Mouse (Mus musculus) stomach, postnatal 0 days (tissue): ENCODE measurements around the gene Caps2. TPM values are rescaled to one million over a fixed set of nuclear protein-coding genes. Genes with fewer than 3 reads are reported as not detected.
"Not testable (repeated sequence)": the region's sequence is repeated elsewhere in the genome, so short reads cannot be mapped to it uniquely, and the experiment has no call there.

ENCODE experiments used
- ATAC-seq: fragments of 200-750 bp; cut with Nextera tagmentation; 2 replicates; pipeline ENCODE4 v1.8.0; 2017; ENCODE audit not compliant: low FRiP score, low TSS enrichment
- DNase-seq: peaks from one replicate; pipeline ENCODE4 v3.0.0-alpha.2; 2016; ENCODE audit warnings: low spot score
- H3K27ac ChIP-seq: fragments of 300-500 bp; sonication (generic); replicated peaks from 2 replicates; pipeline ENCODE4 v1.5.1; 2014; ENCODE audit warnings: mild to moderate bottlenecking, control low read depth
- H3K27me3 ChIP-seq: fragments of 300-500 bp; sonication (generic); 2 replicates; pipeline ENCODE4 v1.6.1; 2014; ENCODE audit warnings: low read length; ENCODE audit not compliant: control insufficient read depth, insufficient read depth
- H3K36me3 ChIP-seq: fragments of 300-500 bp; sonication (generic); 2 replicates; pipeline ENCODE4 v1.6.1; 2014; ENCODE audit warnings: low read length, mixed read lengths; ENCODE audit not compliant: control insufficient read depth, insufficient read depth
- H3K4me1 ChIP-seq: fragments of 300-500 bp; sonication (generic); replicated peaks from 2 replicates; pipeline ENCODE4 v1.6.1; 2014; ENCODE audit warnings: antibody characterized with exemption; ENCODE audit not compliant: control insufficient read depth, insufficient read depth
- H3K4me2 ChIP-seq: fragments of 300-500 bp; sonication (generic); replicated peaks from 2 replicates; pipeline ENCODE4 v1.6.1; 2014; ENCODE audit warnings: low read depth, mild to moderate bottlenecking, control low read depth, moderate library complexity
- H3K4me3 ChIP-seq: fragments of 300-500 bp; sonication (generic); 2 replicates; pipeline ENCODE4 v1.5.1; 2014; ENCODE audit warnings: low read depth, low read length, control low read depth
- H3K9ac ChIP-seq: fragments of 300-500 bp; sonication (generic); 2 replicates; pipeline ENCODE4 v1.6.1; 2014; ENCODE audit warnings: mild to moderate bottlenecking, low read length, control low read depth, mixed read lengths
- H3K9me3 ChIP-seq: fragments of 300-500 bp; sonication (generic); 2 replicates; pipeline ENCODE4 v1.6.1; 2016; ENCODE audit warnings: low read length; ENCODE audit not compliant: control insufficient read depth
- CTCF ChIP-seq: IDR thresholded peaks from 2 replicates; pipeline ENCODE4 v1.5.1; 2016; ENCODE audit warnings: antibody characterized with exemption, low read depth, mild to moderate bottlenecking, moderate library complexity
- EP300 ChIP-seq: optimal IDR thresholded peaks from 2 replicates; pipeline ENCODE3; 2016; ENCODE audit warnings: antibody characterized with exemption
- WGBS: fragments of 180-500 bp; shearing (Covaris S2); extraction: QIAGEN DNeasy Blood & Tissue Kit; methylation state at CpG from one replicate; pipeline ENCODE4 v1.1.7; 2014; 5-methylcytosine and 5-hydroxymethylcytosine counted together
- polyA plus RNA-seq: library from polyadenylated mRNA; unstranded; fragments of >200 nt; fragmentation: Nextera tagmentation; extraction: Ambion mirVana; gene quantifications from 2 replicates; pipeline ENCODE4 v1.2.1, GENCODE M21; 2015

The Caps2 gene
- 0.04 and 0.16 TPM in 2 replicates for polyA plus RNA-seq

DNA sequence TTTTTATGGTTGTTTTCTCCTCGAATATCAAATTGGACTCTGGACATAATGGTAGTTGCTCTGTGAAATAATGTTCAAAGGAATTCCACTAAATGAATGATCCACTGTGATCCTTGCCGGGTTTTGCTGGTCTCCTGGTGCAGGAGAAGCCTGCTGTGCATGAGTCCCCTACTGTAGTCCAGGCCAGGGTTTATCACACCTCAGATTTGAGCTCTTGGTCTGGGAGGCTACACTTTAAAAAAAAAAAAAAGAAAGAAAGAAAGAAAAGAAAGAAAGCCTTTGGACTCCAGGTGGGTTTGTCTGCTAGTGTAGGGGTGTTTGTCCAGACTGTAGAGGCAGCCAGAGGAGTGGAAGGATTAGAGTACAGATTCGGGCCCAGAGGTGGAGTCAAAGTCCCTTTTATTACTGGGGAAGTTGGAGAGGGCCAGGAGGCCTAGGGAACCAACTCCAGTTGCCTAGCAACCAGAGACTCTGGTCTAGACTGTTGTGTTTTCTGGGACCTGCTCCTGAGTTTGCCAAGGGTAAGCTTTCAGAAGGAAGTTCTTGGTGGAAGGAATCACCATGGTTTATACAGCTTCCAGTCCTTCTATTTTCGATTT lies at the start of gene Caps2:
Gene Caps2, plus strand, starts transcription at position 454 of the 599 bp plus-strand sequence.
- no peaks in the 10 kb centered on the region for H3K9me3 ChIP-seq
- H3K4me3 ChIP-seq: no peak within 1 kb of the TSS
- TF ChIP-seq CTCF (no peak), EP300 (no peak)
- no peaks in the 10 kb centered on the region for H3K36me3 ChIP-seq
- H3K4me1 ChIP-seq: no peaks in the 10 kb centered on the region
- 31% methylated on average over 4 of the region's 4 CpGs for WGBS
- peak; percentile 89 for ATAC-seq
- H3K9ac ChIP-seq: no peak within 1 kb of the TSS
- H3K4me2 ChIP-seq: no peak within 1 kb of the TSS
- no peaks in the 10 kb centered on the region for H3K27me3 ChIP-seq
- peak; percentile 46 for DNase-seq
- H3K27ac ChIP-seq: no peak within 1 kb of the TSS

GRCm38 (mm10) chr10:112125090-112125489 lies 38.3 kb upstream of the Caps2 start:
- H3K4me3 ChIP-seq, H3K27me3 ChIP-seq, H3K9me3 ChIP-seq, H3K9ac ChIP-seq, H3K27ac ChIP-seq, H3K4me2 ChIP-seq, DNase-seq, H3K4me1 ChIP-seq, ATAC-seq, H3K36me3 ChIP-seq: not testable (repeated sequence)
- WGBS: 57% methylated on average over 2 of the region's 2 CpGs

DNA sequence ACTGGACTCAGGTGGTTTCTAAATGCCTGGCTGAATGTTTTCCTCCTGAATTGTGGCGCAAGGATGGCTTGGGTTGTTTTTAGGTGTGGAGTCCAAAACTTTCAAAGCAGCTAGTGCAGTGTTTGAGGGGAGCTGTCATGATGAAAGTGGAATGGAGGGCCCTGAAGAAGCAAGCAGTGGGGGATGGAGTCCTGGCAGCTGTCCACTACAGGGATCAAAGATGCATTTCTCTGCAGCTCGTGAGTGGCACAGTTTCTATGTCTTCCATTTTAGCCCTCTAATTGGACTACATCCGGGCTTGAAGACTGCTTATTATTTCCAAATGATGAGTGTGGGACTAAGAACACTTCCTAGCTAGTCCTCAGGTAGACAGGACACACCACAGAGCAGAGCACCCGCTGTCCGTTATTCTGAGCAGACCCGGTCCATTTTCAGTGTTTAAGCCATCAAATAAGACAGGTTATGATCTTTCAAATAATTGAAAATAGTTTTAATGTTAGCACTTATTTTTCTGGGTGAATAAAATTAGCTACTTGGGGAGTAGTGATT lies 35.7 kb upstream of the Caps2 start:
- not testable (repeated sequence) for ATAC-seq, H3K27ac ChIP-seq, H3K4me1 ChIP-seq, H3K4me2 ChIP-seq, H3K9ac ChIP-seq, H3K9me3 ChIP-seq, H3K27me3 ChIP-seq, H3K4me3 ChIP-seq, H3K36me3 ChIP-seq, DNase-seq
- 74% methylated on average over 6 of the region's 6 CpGs for WGBS

GRCm38 (mm10) chr10:112132194-112132593 lies 31.2 kb upstream of the Caps2 start:
- no peak overlapping the region for H3K27ac ChIP-seq
- no peaks in the 10 kb centered on the region for H3K9me3 ChIP-seq
- no peak overlapping the region for H3K9ac ChIP-seq
- no peaks in the 10 kb centered on the region for H3K36me3 ChIP-seq
- 90% methylated on average over 3 of the region's 3 CpGs for WGBS
- no peaks in the 10 kb centered on the region for H3K4me1 ChIP-seq
- DNase-seq (no peak), ATAC-seq (no peak)
- no peak overlapping the region for H3K4me2 ChIP-seq
- no peak for TF ChIP-seq EP300
- no peak for TF ChIP-seq CTCF
- no peaks in the 10 kb centered on the region for H3K27me3 ChIP-seq
- no peak overlapping the region for H3K4me3 ChIP-seq

- TF ChIP-seq CTCF (peak; percentile 73), EP300 (no peak)
- Histone ChIP-seq H3K27me3 (no peaks in the 10 kb centered on the region), H3K4me2 (no peak overlapping the region), H3K9ac (no peak overlapping the region), H3K9me3 (no peaks in the 10 kb centered on the region), H3K4me1 (no peaks in the 10 kb centered on the region), H3K36me3 (no peaks in the 10 kb centered on the region), H3K4me3 (no peak overlapping the region), H3K27ac (no peak overlapping the region)
- 24% methylated on average over 9 of the region's 9 CpGs for WGBS
- no peak for ATAC-seq
- peak; percentile 61 for DNase-seq
Measured at GRCm38 (mm10) chr10:112138050-112138870, 25.2 kb upstream of the Caps2 start.

DNA sequence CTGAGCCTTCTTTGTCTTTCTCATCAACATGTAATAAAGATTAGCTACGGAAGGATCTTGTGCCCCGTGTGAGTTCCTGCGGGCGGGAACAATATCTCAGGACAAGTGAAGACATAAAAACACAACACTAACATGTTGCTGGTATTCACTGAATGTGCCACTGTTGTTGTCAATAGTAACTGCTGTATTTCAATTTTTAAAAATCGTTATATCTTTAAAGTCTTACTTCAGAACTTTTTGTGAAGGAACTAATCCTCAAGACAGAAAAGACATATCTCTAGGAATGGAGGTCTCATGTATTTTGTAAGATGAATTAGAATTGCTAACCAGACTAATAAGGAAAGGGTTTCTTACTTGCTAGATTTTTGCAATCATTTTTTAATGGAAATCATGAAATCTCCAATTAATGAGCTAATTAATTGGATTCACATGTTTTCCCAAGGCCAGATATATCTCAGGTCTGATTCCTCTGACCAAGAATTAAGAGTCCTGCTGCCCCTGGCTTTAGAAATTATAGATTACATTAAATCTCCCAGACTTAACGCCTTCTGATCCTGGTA lies 24.5 kb upstream of the Caps2 start:
- DNase-seq (no peak), ATAC-seq (no peak)
- H3K9me3 ChIP-seq: no peaks in the 10 kb centered on the region
- H3K4me3 ChIP-seq: no peak overlapping the region
- 36% methylated on average over 6 of the region's 6 CpGs for WGBS
- H3K27ac ChIP-seq: no peak overlapping the region
- TF ChIP-seq CTCF (no peak), EP300 (no peak)
- no peak overlapping the region for H3K9ac ChIP-seq
- no peak overlapping the region for H3K4me2 ChIP-seq
- no peaks in the 10 kb centered on the region for H3K36me3 ChIP-seq
- H3K27me3 ChIP-seq: no peaks in the 10 kb centered on the region
- H3K4me1 ChIP-seq: no peaks in the 10 kb centered on the region
